Mouse (Mus musculus) forebrain, embryonic 15.5 days (tissue): ENCODE measurements around the gene Slc38a9. TPM values are rescaled to one million over a fixed set of nuclear protein-coding genes. Genes with fewer than 3 reads are reported as not detected.

Experiments used
- ATAC-seq: fragments of 200-750 bp; cut with Nextera tagmentation; replicated peaks from 2 replicates; pipeline ENCODE4 v1.8.0; 2017; ENCODE audit warnings: mild to moderate bottlenecking, moderate TSS enrichment, moderate library complexity
- H3K27ac ChIP-seq: fragments of 300-500 bp; sonication (generic); replicated peaks from 2 replicates; pipeline ENCODE4 v1.5.1; 2015; ENCODE audit warnings: mild to moderate bottlenecking, inconsistent platforms
- H3K27me3 ChIP-seq: fragments of 300-500 bp; sonication (generic); 2 replicates; pipeline ENCODE4 v1.6.1; 2015; ENCODE audit warnings: inconsistent platforms
- H3K36me3 ChIP-seq: fragments of 300-500 bp; sonication (generic); 2 replicates; pipeline ENCODE4 v1.6.1; 2015; ENCODE audit warnings: mild to moderate bottlenecking, inconsistent platforms
- H3K4me1 ChIP-seq: fragments of 300-500 bp; sonication (generic); 2 replicates; pipeline ENCODE4 v1.6.1; 2015; ENCODE audit warnings: inconsistent platforms
- H3K4me2 ChIP-seq: fragments of 300-500 bp; sonication (generic); replicated peaks from 2 replicates; pipeline ENCODE4 v1.6.1; 2015; ENCODE audit warnings: mild to moderate bottlenecking, inconsistent platforms
- H3K4me3 ChIP-seq: fragments of 300-500 bp; sonication (generic); 2 replicates; pipeline ENCODE4 v1.5.1; 2015; ENCODE audit warnings: mild to moderate bottlenecking, inconsistent platforms
- H3K9ac ChIP-seq: fragments of 300-500 bp; sonication (generic); replicated peaks from 2 replicates; pipeline ENCODE4 v1.6.1; 2015; ENCODE audit warnings: mild to moderate bottlenecking, inconsistent platforms
- H3K9me3 ChIP-seq: fragments of 300-500 bp; sonication (generic); 2 replicates; pipeline ENCODE4 v1.6.1; 2016; ENCODE audit warnings: inconsistent platforms
- WGBS: fragments of 180-500 bp; shearing (Covaris S2); methylation state at CpG from one replicate; pipeline ENCODE4 v1.1.7; 2015; ENCODE audit warnings: mixed read lengths; 5-methylcytosine and 5-hydroxymethylcytosine counted together
- polyA plus RNA-seq: library from polyadenylated mRNA; unstranded; fragments of >200 nt; fragmentation: Nextera tagmentation; extraction: Ambion mirVana; gene quantifications from 2 replicates; pipeline ENCODE4 v1.2.1, GENCODE M21; 2015

The Slc38a9 gene
- polyA plus RNA-seq, result 28.0 and 29.6 TPM in 2 replicates

DNA sequence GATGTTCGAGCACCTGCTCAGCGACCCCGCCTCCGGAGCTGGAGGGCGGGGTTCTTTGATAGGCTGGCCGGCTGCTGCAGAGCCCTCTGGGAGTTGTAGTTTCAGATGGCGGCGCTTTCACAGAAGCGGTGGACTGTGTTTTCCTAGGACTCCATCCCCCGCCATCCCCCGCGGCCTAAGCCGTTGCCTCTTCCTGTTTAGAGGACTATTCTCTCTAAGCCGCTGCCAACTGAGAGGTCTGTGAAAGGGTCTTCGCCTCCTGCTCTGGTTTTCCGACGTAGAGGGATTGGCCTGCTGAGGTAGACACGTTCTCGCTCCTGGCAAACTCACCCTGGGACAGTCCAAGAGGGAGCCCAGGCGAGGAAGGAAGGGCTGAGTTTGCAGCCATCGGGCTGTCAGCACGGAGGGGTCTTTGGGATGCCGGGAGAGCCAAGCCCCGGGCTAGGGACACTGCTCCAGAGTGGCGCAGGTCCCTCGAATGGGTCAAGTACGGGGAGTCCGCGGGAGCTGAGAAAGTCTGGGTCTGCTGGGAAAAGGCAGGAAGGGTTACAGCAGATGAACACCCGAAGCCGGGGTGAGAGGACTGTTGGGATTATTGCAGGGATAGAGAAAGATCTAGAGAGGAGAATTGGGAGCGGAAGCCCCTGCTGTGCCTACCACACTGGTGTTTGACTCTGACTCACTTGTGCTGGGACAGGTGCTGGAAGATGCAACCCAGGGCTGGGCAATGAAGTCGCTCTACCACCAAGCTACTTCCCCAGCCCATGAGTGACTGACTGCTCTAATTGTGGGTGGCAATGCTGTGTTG, at the start of gene Slc38a9:
TSS of gene Slc38a9 (plus strand) at position 178 of the 808 bp plus-strand sequence.
- Histone ChIP-seq H3K36me3 (no peaks in the 10 kb centered on the region), H3K9me3 (no peaks in the 10 kb centered on the region), H3K9ac (peak within 1 kb of the TSS; percentile 75), H3K27ac (peak within 1 kb of the TSS; percentile 85), H3K27me3 (no peaks in the 10 kb centered on the region), H3K4me1 (peaks cover 11% of the 10 kb centered on the region), H3K4me2 (peak within 1 kb of the TSS; percentile 73), H3K4me3 (peak within 1 kb of the TSS; percentile 62)
- peak; percentile 100 for ATAC-seq
- WGBS, result 0% methylated on average over 33 of the region's 33 CpGs

DNA sequence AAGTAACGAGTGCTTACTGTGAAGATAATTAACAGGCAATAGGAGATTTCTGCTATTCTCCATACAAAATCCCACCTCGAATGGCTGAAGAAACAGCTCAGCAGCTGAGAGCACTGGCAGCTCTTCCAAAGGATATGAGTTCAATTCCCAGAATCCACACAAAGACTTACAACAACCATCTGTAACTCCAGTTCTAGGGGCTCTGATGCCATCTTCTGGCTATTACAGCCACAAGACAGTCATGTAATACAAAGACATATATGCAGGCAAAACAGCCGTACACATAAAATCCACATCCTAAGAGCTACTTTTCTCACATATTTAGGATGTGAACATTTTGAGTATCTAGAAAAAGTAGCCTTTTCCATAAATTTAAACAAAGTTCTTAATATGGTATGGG, 39.0 kb upstream of the Slc38a9 start:
- WGBS, result 60% methylated on average over 3 of the region's 3 CpGs
- no peaks in the 10 kb centered on the region for H3K4me1 ChIP-seq
- ATAC-seq, result no peak
- no peaks in the 10 kb centered on the region for H3K27me3 ChIP-seq
- no peak overlapping the region for H3K27ac ChIP-seq
- no peak overlapping the region for H3K4me3 ChIP-seq
- no peak overlapping the region for H3K9ac ChIP-seq
- no peaks in the 10 kb centered on the region for H3K36me3 ChIP-seq
- H3K9me3 ChIP-seq, result no peaks in the 10 kb centered on the region
- no peak overlapping the region for H3K4me2 ChIP-seq

DNA sequence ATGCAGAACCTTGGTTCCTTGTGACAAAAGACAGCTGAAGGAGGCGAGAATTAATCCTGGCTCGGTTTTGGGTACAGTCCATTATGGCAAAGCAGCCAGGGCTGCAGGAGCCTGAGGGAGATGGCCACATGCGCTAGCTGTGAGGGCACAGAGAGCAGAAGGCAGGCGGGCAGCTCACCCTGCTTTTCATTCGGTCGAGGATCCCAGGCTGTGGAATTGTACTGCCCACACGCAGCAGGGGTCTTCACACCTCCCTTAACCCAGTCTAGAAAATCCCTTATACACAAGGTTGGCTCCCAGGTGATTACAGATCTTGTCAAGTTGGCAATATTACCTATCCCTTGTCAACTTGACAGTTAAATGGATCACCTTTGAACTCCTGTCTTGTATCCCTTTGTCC, 36.9 kb upstream of the Slc38a9 start:
- Histone ChIP-seq H3K27me3 (no peaks in the 10 kb centered on the region), H3K36me3 (no peaks in the 10 kb centered on the region), H3K27ac (no peak overlapping the region), H3K4me3 (no peak overlapping the region), H3K4me2 (no peak overlapping the region), H3K9ac (no peak overlapping the region), H3K9me3 (no peaks in the 10 kb centered on the region), H3K4me1 (no peaks in the 10 kb centered on the region)
- ATAC-seq, result no peak
- WGBS, result 53% methylated on average over 7 of the region's 7 CpGs

- Histone ChIP-seq H3K4me2 (no peak overlapping the region), H3K4me1 (no peaks in the 10 kb centered on the region), H3K4me3 (no peak overlapping the region), H3K27ac (no peak overlapping the region), H3K36me3 (no peaks in the 10 kb centered on the region), H3K9me3 (no peaks in the 10 kb centered on the region), H3K9ac (no peak overlapping the region), H3K27me3 (no peaks in the 10 kb centered on the region)
- ATAC-seq, result no peak
- 75% methylated on average over 3 of the region's 3 CpGs for WGBS
These were observed 35.9 kb upstream of the Slc38a9 start for GRCm38 (mm10) chr13:112624622-112625021.

DNA sequence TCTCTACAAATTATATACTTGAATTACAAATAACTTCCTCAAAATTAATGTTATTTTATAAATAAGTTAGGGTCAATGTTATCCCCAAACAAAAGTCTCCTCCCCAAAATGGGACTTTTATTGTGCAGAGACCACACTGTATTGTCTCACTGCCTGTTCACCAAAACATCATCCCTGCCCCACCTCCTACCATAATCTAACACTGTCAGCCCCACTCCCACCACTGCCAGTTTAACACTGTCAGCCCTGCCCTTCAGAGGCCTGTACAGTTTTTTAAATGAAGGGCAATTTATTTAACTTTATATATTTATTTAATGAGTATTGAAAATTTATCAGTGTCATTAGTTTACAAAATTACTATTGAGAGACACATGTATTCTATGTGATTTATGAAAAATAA, 35.0 kb upstream of the Slc38a9 start:
- no peak for ATAC-seq
- Histone ChIP-seq H3K9ac (no peak overlapping the region), H3K4me3 (no peak overlapping the region), H3K36me3 (no peaks in the 10 kb centered on the region), H3K27me3 (no peaks in the 10 kb centered on the region), H3K27ac (no peak overlapping the region), H3K9me3 (no peaks in the 10 kb centered on the region), H3K4me1 (no peaks in the 10 kb centered on the region), H3K4me2 (no peak overlapping the region)

DNA sequence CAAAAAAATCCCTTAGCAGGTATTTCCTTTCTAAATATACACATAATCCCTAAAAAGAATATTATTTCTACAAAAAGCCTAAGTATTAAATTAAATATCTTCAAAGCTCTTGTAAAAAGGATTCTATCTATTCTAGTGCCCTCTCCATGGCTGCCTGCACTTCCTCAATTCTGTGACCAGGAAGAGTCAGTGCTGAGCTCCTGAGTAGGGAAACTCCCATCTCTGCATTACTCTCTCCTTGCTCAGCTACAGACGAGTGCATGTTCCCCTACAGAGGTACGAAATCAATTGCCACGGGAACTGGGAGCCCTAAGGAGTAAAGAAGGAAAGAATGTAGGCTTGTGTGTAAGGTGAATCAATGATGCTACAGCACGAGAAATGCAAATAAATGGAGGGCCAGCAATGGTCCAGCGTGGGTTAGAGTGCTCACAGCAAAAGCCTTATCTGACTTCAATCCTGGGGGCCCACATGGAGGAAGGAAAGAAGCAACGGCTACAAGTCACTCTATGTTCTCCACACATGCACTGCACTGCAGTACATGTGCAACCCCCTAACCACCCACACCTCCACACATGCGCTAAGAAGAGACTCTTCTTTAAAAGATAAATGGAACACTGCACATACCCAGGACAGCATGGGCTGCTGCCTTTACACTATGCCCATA, 25.2 kb upstream of the Slc38a9 start:
- Histone ChIP-seq H3K27me3 (no peaks in the 10 kb centered on the region), H3K4me1 (no peaks in the 10 kb centered on the region), H3K36me3 (no peaks in the 10 kb centered on the region), H3K4me3 (no peak overlapping the region), H3K9me3 (no peaks in the 10 kb centered on the region), H3K27ac (no peak overlapping the region), H3K9ac (no peak overlapping the region), H3K4me2 (no peak overlapping the region)
- WGBS, result 78% methylated on average over 7 of the region's 7 CpGs
- no peak for ATAC-seq

- no peaks in the 10 kb centered on the region for H3K4me1 ChIP-seq
- no peak overlapping the region for H3K27ac ChIP-seq
- no peak overlapping the region for H3K4me2 ChIP-seq
- no peaks in the 10 kb centered on the region for H3K36me3 ChIP-seq
- H3K9me3 ChIP-seq, result no peaks in the 10 kb centered on the region
- no peak overlapping the region for H3K9ac ChIP-seq
- ATAC-seq, result no peak
- WGBS, result 40% methylated on average over 3 of the region's 3 CpGs
- no peak overlapping the region for H3K4me3 ChIP-seq
- no peaks in the 10 kb centered on the region for H3K27me3 ChIP-seq
These were observed 24.1 kb upstream of the Slc38a9 start for GRCm38 (mm10) chr13:112636498-112636897.

DNA sequence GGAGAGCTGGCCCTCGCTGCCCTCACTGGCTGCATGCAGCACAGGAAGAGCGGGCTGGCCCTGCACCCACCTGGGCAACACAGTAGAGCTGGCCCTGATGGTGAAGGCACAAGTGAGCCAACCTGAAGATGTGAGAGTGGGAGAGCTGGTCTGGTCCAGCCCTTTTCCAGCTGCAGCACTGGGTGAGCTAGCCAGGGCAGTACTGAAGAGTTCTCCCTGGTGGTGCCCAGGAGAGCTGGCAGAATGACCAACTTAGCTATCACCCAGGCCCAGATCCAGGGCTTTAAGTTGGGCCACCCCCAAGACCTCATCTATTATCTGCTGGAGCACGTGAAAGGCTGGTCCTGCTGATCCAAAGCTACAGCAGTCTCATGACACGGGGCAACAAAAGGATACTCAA, 21.4 kb upstream of the Slc38a9 start:
- Histone ChIP-seq H3K4me3 (no peak overlapping the region), H3K4me2 (no peak overlapping the region)
- 68% methylated on average over 4 of the region's 4 CpGs for WGBS

GRCm38 (mm10) chr13:112642897-112643296, 17.7 kb upstream of the Slc38a9 start:
- no peaks in the 10 kb centered on the region for H3K27me3 ChIP-seq
- H3K9ac ChIP-seq, result no peak overlapping the region
- no peaks in the 10 kb centered on the region for H3K36me3 ChIP-seq
- no peak overlapping the region for H3K4me2 ChIP-seq
- H3K4me3 ChIP-seq, result no peak overlapping the region
- H3K27ac ChIP-seq, result no peak overlapping the region
- no peaks in the 10 kb centered on the region for H3K9me3 ChIP-seq
- no peaks in the 10 kb centered on the region for H3K4me1 ChIP-seq
- WGBS, result 89% methylated on average over 3 of the region's 3 CpGs
- no peak for ATAC-seq

More for the DNA sequence above, 21.4 kb upstream of the Slc38a9 start:
- Histone ChIP-seq H3K27ac (no peak overlapping the region), H3K9ac (no peak overlapping the region), H3K27me3 (no peaks in the 10 kb centered on the region), H3K9me3 (no peaks in the 10 kb centered on the region), H3K36me3 (no peaks in the 10 kb centered on the region), H3K4me1 (no peaks in the 10 kb centered on the region)
- ATAC-seq, result no peak

- Histone ChIP-seq H3K36me3 (no peaks in the 10 kb centered on the region), H3K27ac (no peak overlapping the region), H3K9me3 (no peaks in the 10 kb centered on the region), H3K4me2 (no peak overlapping the region), H3K4me1 (no peaks in the 10 kb centered on the region), H3K9ac (no peak overlapping the region), H3K27me3 (no peaks in the 10 kb centered on the region), H3K4me3 (no peak overlapping the region)
- WGBS, result 89% methylated on average over 3 of the region's 3 CpGs
- no peak for ATAC-seq
These were observed 15.6 kb upstream of the Slc38a9 start for GRCm38 (mm10) chr13:112644996-112645395.

DNA sequence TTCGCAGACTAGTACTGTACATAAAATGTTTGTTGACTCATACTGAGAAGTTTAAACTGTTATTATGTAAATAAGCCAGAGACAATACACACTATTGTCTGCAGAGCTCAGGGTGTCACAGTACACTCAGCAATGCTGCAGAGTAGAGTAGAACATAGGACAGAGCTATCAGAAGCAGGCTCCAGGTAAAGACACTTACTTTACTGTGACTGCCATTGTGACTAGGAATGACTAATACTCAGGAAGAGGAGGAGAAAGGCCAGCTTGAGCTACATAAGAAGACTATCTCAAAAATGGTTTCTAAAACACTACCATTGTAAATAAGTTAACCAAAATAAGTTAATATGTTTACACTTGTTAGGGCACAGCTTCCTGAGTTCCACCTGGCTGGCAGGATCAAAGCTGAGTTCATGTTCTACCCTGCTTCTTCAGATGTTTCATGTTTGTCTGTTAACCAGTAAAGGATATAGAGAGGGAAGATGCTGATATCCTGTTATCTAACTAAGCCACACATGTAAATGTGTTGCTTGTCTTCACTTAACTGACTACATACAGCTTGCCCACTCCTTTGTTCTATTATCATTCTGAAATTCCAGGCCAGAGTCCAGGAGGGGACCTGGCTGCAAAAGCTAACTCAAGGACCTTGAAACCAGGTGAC, 14.9 kb upstream of the Slc38a9 start:
- no peak overlapping the region for H3K9ac ChIP-seq
- 77% methylated on average over 1 of the region's 1 CpGs for WGBS
- no peak overlapping the region for H3K4me3 ChIP-seq

GRCm38 (mm10) chr13:112651183-112651582, 9.4 kb upstream of the Slc38a9 start:
- Histone ChIP-seq H3K4me1 (no peaks in the 10 kb centered on the region), H3K9me3 (no peaks in the 10 kb centered on the region), H3K4me3 (no peak overlapping the region), H3K36me3 (no peaks in the 10 kb centered on the region), H3K27ac (no peak overlapping the region), H3K9ac (no peak overlapping the region), H3K27me3 (no peaks in the 10 kb centered on the region), H3K4me2 (no peak overlapping the region)
- ATAC-seq, result no peak
- WGBS, result 82% methylated on average over 3 of the region's 3 CpGs

More for the DNA sequence above, 14.9 kb upstream of the Slc38a9 start:
- Histone ChIP-seq H3K9me3 (no peaks in the 10 kb centered on the region), H3K36me3 (no peaks in the 10 kb centered on the region), H3K4me1 (no peaks in the 10 kb centered on the region), H3K27me3 (no peaks in the 10 kb centered on the region), H3K4me2 (no peak overlapping the region), H3K27ac (no peak overlapping the region)
- no peak for ATAC-seq
